Mouse (Mus musculus) MEL (cell line): Measurements from ENCODE around the gene Cblb. TPM values are rescaled to one million over a fixed set of nuclear protein-coding genes. Genes with fewer than 3 reads are reported as not detected.

Source experiments
- DNase-seq: peaks from one replicate; pipeline ENCODE4 v3.0.0; 2011; ENCODE audit warnings: low read depth, low spot score
- H3K27ac ChIP-seq: 2 replicates; pipeline ENCODE4 v1.5.1; 2012; ENCODE audit warnings: low read depth, mild to moderate bottlenecking, control low read depth, low read length, moderate library complexity; ENCODE audit not compliant: control insufficient read depth
- H3K27me3 ChIP-seq, 2 experiments: fragments of 150-350 bp in 1 of 2; sonication (generic) in 1 of 2; 2 replicates each; pipeline ENCODE4 v1.6.1; 2012; ENCODE audit warnings: low read length in 2 of 2, mild to moderate bottlenecking in 2 of 2, improper control_type of control experiment in 1 of 2, moderate library complexity in 1 of 2; ENCODE audit not compliant: insufficient read depth in 2 of 2, control insufficient read depth in 1 of 2
- H3K36me3 ChIP-seq, 2 experiments: 2 replicates each; pipeline ENCODE4 v1.6.1; 2012 to 2014; ENCODE audit warnings: low read length in 2 of 2, improper control_type of control experiment in 1 of 2, inconsistent platforms in 1 of 2, mild to moderate bottlenecking in 1 of 2; ENCODE audit not compliant: insufficient read depth in 2 of 2, control insufficient read depth in 1 of 2
- H3K4me1 ChIP-seq, 2 experiments: fragments of 150-350 bp in 1 of 2; sonication (generic) in 1 of 2; 2 replicates each; pipeline ENCODE4 v1.6.1; 2012; ENCODE audit warnings: low read length in 2 of 2, improper control_type of control experiment in 1 of 2, mild to moderate bottlenecking in 1 of 2; ENCODE audit not compliant: insufficient read depth in 2 of 2, control insufficient read depth in 1 of 2
- H3K4me3 ChIP-seq, 2 experiments: fragments of 150-350 bp in 1 of 2; sonication (generic) in 1 of 2; 2 replicates each; pipeline ENCODE4 v1.5.1; 2012; ENCODE audit warnings: low read depth in 2 of 2, low read length in 2 of 2, mild to moderate bottlenecking in 2 of 2, moderate library complexity in 2 of 2, control low read depth in 1 of 2, improper control_type of control experiment in 1 of 2; ENCODE audit not compliant: control insufficient read depth in 1 of 2, insufficient read depth in 1 of 2
- H3K79me2 ChIP-seq: 2 replicates; pipeline ENCODE4 v1.6.1; 2012; ENCODE audit warnings: mild to moderate bottlenecking, low read length, moderate library complexity; ENCODE audit not compliant: control insufficient read depth, poor library complexity, insufficient read depth
- H3K9ac ChIP-seq: 2 replicates; pipeline ENCODE4 v1.6.1; 2012; ENCODE audit warnings: low read depth, mild to moderate bottlenecking, control low read depth, low read length, moderate library complexity; ENCODE audit not compliant: control insufficient read depth, poor library complexity, severe bottlenecking
- H3K9me3 ChIP-seq: fragments of 150-350 bp; sonication (generic); replicated peaks from 2 replicates; pipeline ENCODE4 v1.6.1; 2012; ENCODE audit warnings: mild to moderate bottlenecking, low read length, improper control_type of control experiment, moderate library complexity; ENCODE audit not compliant: insufficient read depth
- BHLHE40 ChIP-seq: IDR thresholded peaks from 2 replicates; pipeline ENCODE4 v1.6.1; 2012; ENCODE audit warnings: low read depth, mild to moderate bottlenecking, inconsistent platforms, low read length, improper control_type of control experiment, borderline replicate concordance
- CHD1 ChIP-seq: IDR thresholded peaks from 2 replicates; pipeline ENCODE4 v1.6.1; 2012; ENCODE audit warnings: low read depth, mild to moderate bottlenecking, inconsistent platforms, low read length, improper control_type of control experiment
- CHD2 ChIP-seq: IDR thresholded peaks from 2 replicates; pipeline ENCODE4 v1.6.1; 2011; ENCODE audit warnings: low read length, improper control_type of control experiment
- CTCF ChIP-seq, 3 experiments: IDR thresholded peaks in 2 of 3; conservative IDR thresholded peaks in 1 of 3; 2 replicates each; pipeline ENCODE4 v1.5.1; 2011 to 2012; ENCODE audit warnings: low read length in 3 of 3, low read depth in 2 of 3, mild to moderate bottlenecking in 2 of 3, improper control_type of control experiment in 1 of 3, inconsistent platforms in 1 of 3, mixed read lengths in 1 of 3, moderate library complexity in 1 of 3; ENCODE audit not compliant: control insufficient read depth in 1 of 3, insufficient read depth in 1 of 3, poor library complexity in 1 of 3, severe bottlenecking in 1 of 3
- E2F4 ChIP-seq: IDR thresholded peaks from 2 replicates; pipeline ENCODE4 v1.6.1; 2011; ENCODE audit warnings: low read depth, low read length, improper control_type of control experiment, borderline replicate concordance
- ETS1 ChIP-seq: IDR thresholded peaks from 2 replicates; pipeline ENCODE4 v1.6.1; 2012; ENCODE audit warnings: low read depth, mild to moderate bottlenecking, inconsistent platforms, low read length, improper control_type of control experiment, moderate library complexity
- GATA1 ChIP-seq: IDR thresholded peaks from 2 replicates; pipeline ENCODE4 v1.6.1; 2011; ENCODE audit warnings: low read depth, low read length, improper control_type of control experiment
- JUND ChIP-seq: IDR thresholded peaks from 2 replicates; pipeline ENCODE4 v1.6.1; 2011; ENCODE audit warnings: low read depth, mild to moderate bottlenecking, improper control_type of control experiment, low read length
- KAT2A ChIP-seq: conservative IDR thresholded peaks from 2 replicates; pipeline ENCODE4 v1.6.1; 2012; ENCODE audit warnings: low read depth, low read length, improper control_type of control experiment, inconsistent platforms
- MAX ChIP-seq: IDR thresholded peaks from 2 replicates; pipeline ENCODE4 v1.6.1; 2011; ENCODE audit warnings: low read length, improper control_type of control experiment
- MYB ChIP-seq: IDR thresholded peaks from 2 replicates; pipeline ENCODE4 v1.6.1; 2011; ENCODE audit warnings: mild to moderate bottlenecking, low read depth, low read length, improper control_type of control experiment
- NELFE ChIP-seq: IDR thresholded peaks from 2 replicates; pipeline ENCODE4 v1.6.1; 2011; ENCODE audit warnings: low read depth, low read length, improper control_type of control experiment
- POLR2A ChIP-seq, 2 experiments: IDR thresholded peaks; 2 replicates each; pipeline ENCODE4 v1.6.1; 2011 to 2012; ENCODE audit warnings: low read length in 2 of 2, mild to moderate bottlenecking in 2 of 2, control low read depth in 1 of 2, improper control_type of control experiment in 1 of 2, low read depth in 1 of 2, moderate library complexity in 1 of 2; ENCODE audit not compliant: control insufficient read depth in 1 of 2, insufficient read depth in 1 of 2, poor library complexity in 1 of 2
- POLR2AphosphoS5 ChIP-seq: IDR thresholded peaks from 2 replicates; pipeline ENCODE4 v1.6.1; 2012; ENCODE audit warnings: low read depth, borderline replicate concordance, mild to moderate bottlenecking, inconsistent platforms, low read length, moderate library complexity, mixed read lengths
- RAD21 ChIP-seq: IDR thresholded peaks from 2 replicates; pipeline ENCODE4 v1.6.1; 2011; ENCODE audit warnings: mild to moderate bottlenecking, low read depth, low read length, improper control_type of control experiment
- RCOR1 ChIP-seq: IDR thresholded peaks from 2 replicates; pipeline ENCODE4 v1.6.1; 2012; ENCODE audit warnings: low read depth, mild to moderate bottlenecking, inconsistent platforms, low read length, improper control_type of control experiment
- TBP ChIP-seq: IDR thresholded peaks from 2 replicates; pipeline ENCODE4 v1.8.0; 2011; ENCODE audit warnings: low read depth, low read length, improper control_type of control experiment
- TCF12 ChIP-seq: IDR thresholded peaks from 2 replicates; pipeline ENCODE4 v1.6.1; 2014; ENCODE audit warnings: low read depth, mild to moderate bottlenecking, inconsistent platforms, low read length, improper control_type of control experiment, moderate library complexity
- USF2 ChIP-seq, 2 experiments: IDR thresholded peaks; 2 replicates each; pipeline ENCODE4 v1.6.1; 2011 to 2012; ENCODE audit warnings: improper control_type of control experiment in 2 of 2, low read length in 2 of 2, borderline replicate concordance in 1 of 2, inconsistent platforms in 1 of 2, low read depth in 1 of 2, mild to moderate bottlenecking in 1 of 2; ENCODE audit not compliant: insufficient read depth in 1 of 2
- ZKSCAN1 ChIP-seq: IDR thresholded peaks from 2 replicates; pipeline ENCODE4 v1.6.1; 2012; ENCODE audit warnings: low read depth, mild to moderate bottlenecking, inconsistent platforms, low read length, improper control_type of control experiment, moderate library complexity
- ZMIZ1 ChIP-seq: IDR thresholded peaks from 2 replicates; pipeline ENCODE4 v1.6.1; 2012; ENCODE audit warnings: low read depth, mild to moderate bottlenecking, inconsistent platforms, low read length, improper control_type of control experiment, moderate library complexity
- polyA plus RNA-seq, 2 experiments: library from polyadenylated mRNA; stranded (reverse) in 1 of 2; unstranded in 1 of 2; fragments of >175 nt in 1 of 2; fragments of >200 nt in 1 of 2; gene quantifications; 2 replicates each; pipeline versions ENCODE4 v1.2.1 to v1.2.4; 2012; ENCODE audit warnings: low replicate concordance in 2 of 2, low read depth in 1 of 2; ENCODE audit not compliant: insufficient read length in 2 of 2, insufficient read depth in 1 of 2, missing spikeins in 1 of 2
- total RNA-seq: library from RNA; depleted of rRNA; stranded (reverse); fragments of 300-350 nt; gene quantifications from 2 replicates; pipeline ENCODE4 v1.2.3, GENCODE M21; 2012

Cblb gene
- total and polyA plus RNA-seq, 3 experiments = 1.5 to 5.7 TPM; not detected in 1

DNA sequence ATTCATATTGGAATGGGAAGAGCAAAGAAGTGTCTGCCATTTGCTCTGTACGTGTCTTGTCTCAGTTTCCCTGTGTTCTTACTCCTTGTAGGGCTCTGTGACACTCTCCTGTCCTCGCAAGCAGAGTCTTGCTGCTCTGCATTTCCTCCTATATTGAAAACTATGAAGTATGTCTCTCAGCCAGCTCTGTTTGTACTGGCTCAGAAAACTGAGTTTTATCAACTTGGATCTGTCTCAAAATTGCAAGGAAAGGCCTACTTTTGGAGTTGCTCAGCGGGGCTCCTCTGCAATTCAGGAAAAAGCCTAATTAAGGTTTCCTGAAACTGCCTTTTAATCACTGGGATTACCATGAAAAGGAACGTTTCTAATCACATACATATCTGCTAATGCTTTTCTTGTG, 46.9 kb downstream of the Cblb start:
- H3K4me3 ChIP-seq = no peak overlapping the region
- peaks cover 0 to 15% of the 10 kb centered on the region in 2 experiments; a peak in 2 of 4 replicates for H3K36me3 ChIP-seq
- H3K27ac ChIP-seq = no peak overlapping the region
- H3K9ac ChIP-seq = no peak overlapping the region
- peaks cover 5 to 13% of the 10 kb centered on the region in 2 experiments for H3K4me1 ChIP-seq
- H3K79me2 ChIP-seq = no peaks in the 10 kb centered on the region
- no peaks in the 10 kb centered on the region for H3K27me3 ChIP-seq
- no peak for DNase-seq
- no peaks in the 10 kb centered on the region for H3K9me3 ChIP-seq
- TF ChIP-seq JUND (no peak), TCF12 (no peak), CTCF (IDR thresholded peaks at IDR 0.05 in 2 of 3, conservative IDR thresholded peaks at IDR 0.05 in 1 of 3; ENCODE audit: control insufficient read depth in 1 of 3, insufficient read depth in 1 of 3, low read depth in 2 of 3, low read length in 3 of 3, poor library complexity in 1 of 3, severe bottlenecking in 1 of 3) (no peak), RCOR1 (no peak), GATA1 (no peak), KAT2A (no peak), MYB (no peak)

DNA sequence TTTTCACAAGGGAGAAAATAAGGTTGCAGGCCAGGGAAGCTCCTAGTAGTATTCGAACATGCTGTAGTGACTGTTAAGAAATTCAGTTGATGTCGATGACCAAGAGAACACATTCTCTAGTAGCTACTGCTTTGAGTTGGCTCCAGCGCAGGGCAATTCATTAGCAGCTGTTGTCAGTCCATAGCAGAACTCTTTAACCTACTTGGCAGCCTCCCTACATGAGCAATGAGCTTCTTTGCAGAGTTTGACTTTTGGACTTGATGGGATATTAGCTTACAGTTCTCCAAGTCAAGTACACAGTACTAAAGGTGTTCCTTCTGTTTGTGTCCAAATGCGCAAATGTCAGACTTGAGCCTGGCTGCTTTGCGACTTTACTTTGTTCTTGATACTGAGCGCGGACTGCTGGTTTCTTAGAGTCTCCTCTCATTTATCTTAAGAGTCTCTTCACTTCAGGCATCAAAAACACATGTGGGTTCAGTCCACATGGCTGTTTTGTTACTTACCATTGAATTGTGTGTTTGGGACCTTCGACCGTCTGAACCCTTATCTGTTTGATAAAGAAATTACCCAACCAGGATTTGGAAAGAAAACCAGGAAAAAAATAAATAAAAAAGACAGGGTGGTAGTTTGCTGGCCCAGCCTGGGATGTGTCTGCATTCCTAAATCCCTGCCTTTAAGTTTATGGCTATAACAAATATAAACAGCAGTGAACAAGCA, 47.9 kb downstream of the Cblb start:
- no peaks in the 10 kb centered on the region for H3K79me2 ChIP-seq
- TF ChIP-seq POLR2A (IDR thresholded peaks at IDR 0.05; ENCODE audit: control insufficient read depth in 1 of 2, insufficient read depth in 1 of 2, low read depth in 1 of 2, low read length in 2 of 2, poor library complexity in 1 of 2) = no peak
- no peak for TF ChIP-seq CHD2
- H3K4me1 ChIP-seq = peaks cover 5 to 13% of the 10 kb centered on the region in 2 experiments
- H3K4me3 ChIP-seq = no peak overlapping the region
- H3K27ac ChIP-seq = no peak overlapping the region
- H3K9ac ChIP-seq = no peak overlapping the region
- peaks cover 0 to 15% of the 10 kb centered on the region in 2 experiments; a peak in 2 of 4 replicates for H3K36me3 ChIP-seq
- H3K9me3 ChIP-seq = no peaks in the 10 kb centered on the region
- H3K27me3 ChIP-seq = no peaks in the 10 kb centered on the region
- no peak for DNase-seq

DNA sequence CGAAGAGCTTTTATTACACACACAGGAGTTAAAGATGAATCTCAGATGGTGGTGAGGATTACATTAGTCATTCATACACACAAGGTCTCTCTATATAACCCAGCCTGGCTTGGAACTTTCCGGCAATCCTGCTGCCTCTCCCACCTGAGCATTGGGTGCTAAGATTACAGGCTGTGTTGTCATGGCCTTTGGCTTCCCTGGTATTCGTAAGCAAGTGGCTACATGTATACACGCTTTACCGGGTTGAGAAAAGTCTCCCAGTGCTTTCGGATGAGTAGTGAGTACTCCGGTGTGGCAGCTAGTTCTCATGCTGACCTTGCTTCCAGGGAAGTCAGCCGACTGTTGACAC, 48.4 kb downstream of the Cblb start:
- TF ChIP-seq TBP = no peak
- TF ChIP-seq MAX = no peak
- no peak for TF ChIP-seq BHLHE40
- TF ChIP-seq ZMIZ1 = no peak
- TF ChIP-seq RAD21 = no peak
- no peak for TF ChIP-seq CHD2
- TF ChIP-seq JUND = no peak
- TF ChIP-seq ZKSCAN1 = no peak
- TF ChIP-seq USF2 (IDR thresholded peaks at IDR 0.05; ENCODE audit: borderline replicate concordance in 1 of 2, insufficient read depth in 1 of 2, low read depth in 1 of 2, low read length in 2 of 2) = no peak
- no peak for TF ChIP-seq RCOR1
- no peak for TF ChIP-seq ETS1
- no peak for TF ChIP-seq E2F4
- no peak for TF ChIP-seq GATA1
- TF ChIP-seq NELFE = no peak
- TF ChIP-seq POLR2AphosphoS5 = no peak
- TF ChIP-seq CHD1 = no peak
- TF ChIP-seq, all 39 proteins: peak for 0
- Histone ChIP-seq H3K9me3 (no peaks in the 10 kb centered on the region), H3K27ac (no peak overlapping the region), H3K4me3 (no peak overlapping the region), H3K4me1 (peaks cover 5 to 13% of the 10 kb centered on the region in 2 experiments), H3K9ac (no peak overlapping the region), H3K79me2 (no peaks in the 10 kb centered on the region), H3K27me3 (no peaks in the 10 kb centered on the region), H3K36me3 (peaks cover 0 to 15% of the 10 kb centered on the region in 2 experiments; a peak in 2 of 4 replicates)
- no peak for DNase-seq
